Mouse (Mus musculus) duodenum, adult 2 months (tissue): Measurements from ENCODE around the gene Pcgf3. TPM values are rescaled to one million over a fixed set of nuclear protein-coding genes. Genes with fewer than 3 reads are reported as not detected.

ENCODE experiments used
- polyA plus RNA-seq: library from polyadenylated mRNA; depleted of rRNA; stranded (reverse); fragments of >200 nt; gene quantifications from 2 replicates; pipeline ENCODE4 v1.2.3, GENCODE M21; 2012; ENCODE audit warnings: low replicate concordance; rRNA removed

Gene Pcgf3
- polyA plus RNA-seq = 4.3 and 7.0 TPM in 2 replicates

GRCm38 (mm10) chr5:108461082-108462065 lies at the start of gene Pcgf3:
TSS of gene Pcgf3 (plus strand) at chr5:108461232.

DNA sequence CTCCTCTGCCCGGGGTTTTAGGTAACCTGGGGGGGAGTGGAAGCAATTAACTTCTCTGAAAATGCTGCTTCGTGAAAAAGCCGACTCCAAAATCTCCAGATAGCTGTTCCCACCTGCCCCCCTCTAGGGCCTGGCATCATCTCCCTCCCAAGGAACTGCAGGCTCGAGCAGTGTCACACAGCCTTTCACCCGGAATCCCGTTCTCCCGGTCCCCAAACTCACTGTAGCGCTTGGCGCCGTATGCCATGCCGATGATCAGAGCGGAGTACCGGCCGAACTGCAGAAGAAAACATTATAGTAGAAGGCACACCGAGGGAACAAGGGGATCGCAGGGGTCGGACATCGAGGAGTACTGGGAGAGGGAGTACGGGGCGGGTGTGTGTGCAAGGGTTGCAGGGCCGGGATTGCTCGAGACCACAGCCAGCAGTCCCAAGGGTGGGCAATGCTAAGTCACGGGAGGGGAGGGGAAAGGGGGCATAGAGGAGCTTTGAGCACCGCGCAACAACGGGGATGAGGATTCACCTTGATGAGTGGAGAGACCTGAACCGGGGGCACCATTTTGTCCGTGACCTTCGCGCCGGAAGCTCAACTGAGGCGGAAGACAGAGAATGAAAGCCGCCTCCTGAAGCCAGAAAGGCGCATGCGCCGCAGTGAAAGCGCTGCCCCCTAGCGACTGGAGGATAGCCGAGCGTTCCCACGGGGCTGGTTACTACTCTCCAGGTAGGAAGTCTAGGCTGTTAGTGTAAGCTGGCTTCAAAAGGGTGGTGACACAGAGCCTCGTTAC lies 27.0 kb upstream of the Pcgf3 start, which contains the start of gene Atp5k:
Gene Atp5k, minus strand, starts transcription at position 645 of the 784 bp plus-strand sequence.

GRCm38 (mm10) chr5:108448785-108449668 lies 12.0 kb upstream of the Pcgf3 start, which contains the start of gene Mfsd7a:
TSS of gene Mfsd7a (minus strand) at chr5:108448891.

DNA sequence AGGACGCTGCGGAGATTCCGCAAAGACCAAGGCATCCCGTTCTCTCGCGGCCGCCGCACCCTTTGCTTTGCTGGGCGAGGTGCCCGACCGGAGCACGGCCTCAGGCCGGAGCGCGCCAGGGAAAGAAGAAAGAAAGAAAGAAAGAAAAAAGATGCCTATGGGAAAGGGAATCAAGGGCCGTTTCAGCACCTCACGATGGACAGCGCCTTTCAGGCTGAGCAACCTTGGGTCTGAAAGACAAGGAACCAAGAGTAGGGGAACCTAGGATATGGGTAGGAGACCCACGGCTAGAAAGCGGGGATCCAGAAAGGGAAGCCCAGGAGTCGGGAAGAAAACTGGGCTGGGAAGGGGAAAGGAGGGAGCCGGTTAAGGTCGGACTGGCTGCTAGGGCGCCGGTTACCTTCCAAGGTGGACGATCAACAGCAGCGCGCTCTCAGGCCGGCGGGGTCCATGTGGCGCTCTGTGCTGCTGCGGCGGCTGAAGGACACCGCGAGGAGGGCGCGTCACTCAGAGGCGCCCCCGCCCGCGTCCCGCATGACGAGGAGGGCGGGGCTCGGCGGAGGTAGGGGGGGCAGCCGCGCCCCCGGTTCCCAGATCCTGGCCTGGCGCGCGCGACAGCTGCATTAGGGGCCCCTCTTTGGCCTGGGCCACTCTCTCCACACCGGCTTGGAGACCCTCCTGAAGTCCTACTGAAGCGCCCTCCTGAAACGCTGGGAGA lies 88.6 kb downstream of the Pcgf3 start, which contains the start of gene Cplx1:
Gene Cplx1, minus strand, starts transcription at position 536 of the 718 bp plus-strand sequence.

Other genes with a start within 250 kb of the Pcgf3 start
- gene Dr1, start 192.3 kb upstream of the Pcgf3 start, polyA plus RNA-seq = 10.6 and 12.5 TPM in 2 replicates
- 3.5 and 4.2 TPM in 2 replicates for gene Pigg, start 148.6 kb upstream of the Pcgf3 start, polyA plus RNA-seq
- gene Gm42517, start 93.3 kb upstream of the Pcgf3 start, polyA plus RNA-seq = 0.60 and 1.6 TPM in 2 replicates
- not detected in 2 replicates for gene Pde6b, start 72.8 kb upstream of the Pcgf3 start, polyA plus RNA-seq
- gene Atp5k, start 26.8 kb upstream of the Pcgf3 start, polyA plus RNA-seq = 53.7 and 61.7 TPM in 2 replicates
- 5.6 and 8.4 TPM in 2 replicates for gene Mfsd7a, start 12.3 kb upstream of the Pcgf3 start, polyA plus RNA-seq
- gene Cplx1, start 88.8 kb downstream of the Pcgf3 start, polyA plus RNA-seq = 0.23 and 0.49 TPM in 2 replicates
- gene Gak, start 168.5 kb downstream of the Pcgf3 start, polyA plus RNA-seq = 93.5 and 109 TPM in 2 replicates
- gene Tmem175, start 168.5 kb downstream of the Pcgf3 start, polyA plus RNA-seq = 29.2 and 29.5 TPM in 2 replicates
- 15.6 and 18.3 TPM in 2 replicates for gene Idua, start 199.1 kb downstream of the Pcgf3 start, polyA plus RNA-seq
- gene Dgkq, start 208.4 kb downstream of the Pcgf3 start, polyA plus RNA-seq = 38.3 and 49.1 TPM in 2 replicates
- gene Slc26a1, start 214.3 kb downstream of the Pcgf3 start, polyA plus RNA-seq = 0.16 TPM in 1 of 2 replicates, not detected in the other
- gene Fgfrl1, start 231.2 kb downstream of the Pcgf3 start, polyA plus RNA-seq = 20.7 and 24.4 TPM in 2 replicates